23 mouse cellular contexts compared by ENCODE assay signal in genomic region chr14:61708331-61708730, GRCm38 (mm10).
DNase-seq lines count a peak whose midpoint lies in the region; ATAC-seq and TF ChIP-seq lines count a peak whose summit lies in the region.
"Had no signal": no experiment of that assay in that cellular context is flagged by ENCODE, and none has a peak within 500 bp of the region (broad histone marks: within the 10 kb centered on the region; RNA-seq: fewer than 3 reads in every experiment).

No protein-coding gene starts in this region.

- H3K36me3 ChIP-seq in embryonic facial prominence, embryonic 14.5 days (ENCODE audit: control insufficient read depth, insufficient read depth, low read length): no peaks in the 10 kb centered on the region
- H3K36me3 ChIP-seq in embryonic facial prominence, embryonic 10.5 days (replicated peaks): no peaks in the 10 kb centered on the region
- H3K36me3 ChIP-seq in heart, adult 2 months (ENCODE audit: control insufficient read depth, insufficient read depth, low read length): no peaks in the 10 kb centered on the region
- H3K36me3 ChIP-seq in limb, embryonic 14.5 days (ENCODE audit: control insufficient read depth, insufficient read depth, low read length): no peaks in the 10 kb centered on the region
- H3K36me3 ChIP-seq: embryonic facial prominence, embryonic 13.5 days; forebrain, embryonic 10.5 days; hindbrain, embryonic 12.5 days; hindbrain, embryonic 15.5 days had no signal

- H3K27ac ChIP-seq in embryonic facial prominence, embryonic 14.5 days (replicated peaks; ENCODE audit: low read depth, low read length): no peak overlapping the region
- H3K27ac ChIP-seq in embryonic facial prominence, embryonic 10.5 days (replicated peaks): no peak overlapping the region
- H3K27ac ChIP-seq in heart, adult 2 months: no peak overlapping the region
- H3K27ac ChIP-seq in limb, embryonic 14.5 days (replicated peaks; ENCODE audit: low read depth, low read length): peak overlapping the region; percentile 43; the same call in 1 of the 2 replicates
- H3K27ac ChIP-seq: embryonic facial prominence, embryonic 13.5 days; forebrain, embryonic 10.5 days; forebrain, embryonic 13.5 days; hindbrain, embryonic 12.5 days; hindbrain, embryonic 15.5 days had no signal

- H3K79me2 ChIP-seq in heart, adult 2 months (replicated peaks; ENCODE audit: control insufficient read depth, insufficient read depth, low read length): no peaks in the 10 kb centered on the region

- intact Hi-C loops in heart, adult 2 months (cut with DNase I): no loop called here

- no peak overlapping the region for H3K4me3 ChIP-seq in embryonic facial prominence, embryonic 14.5 days (ENCODE audit: low read depth, low read length)
- no peak overlapping the region for H3K4me3 ChIP-seq in embryonic facial prominence, embryonic 10.5 days
- H3K4me3 ChIP-seq in heart, adult 2 months: no peak overlapping the region
- H3K4me3 ChIP-seq in limb, embryonic 14.5 days (replicated peaks; ENCODE audit: low read length): no peak overlapping the region
- H3K4me3 ChIP-seq: embryonic facial prominence, embryonic 13.5 days; forebrain, embryonic 10.5 days; forebrain, embryonic 13.5 days; hindbrain, embryonic 12.5 days; hindbrain, embryonic 15.5 days had no signal

- no peak for TF ChIP-seq CTCF in heart, adult 2 months (IDR thresholded peaks at IDR 0.05)

- TF ChIP-seq EP300 in heart, adult 2 months (IDR thresholded peaks at IDR 0.05; ENCODE audit: insufficient read depth, low read depth, low read length): no peak

- peak; percentile 73 for DNase-seq in embryonic facial prominence, embryonic 14.5 days (ENCODE audit: low spot score)
- no peak for DNase-seq in embryonic facial prominence, embryonic 10.5 days (ENCODE audit: low spot score)
- DNase-seq in heart, adult 11 months: peak; percentile 29
- DNase-seq in heart, adult 2 months: no peak
- peak; percentile 6 for DNase-seq in 3T3-L1 (ENCODE audit: low read depth, low spot score)
- DNase-seq in limb, embryonic 14.5 days (ENCODE audit: low spot score): peak; percentile 70
- no peak for DNase-seq in thymus, postnatal 4 days
- DNase-seq: adrenal gland, adult 8-10 months; adrenal gland, postnatal 36 days; cerebellum, adult 11 months; cerebellum, adult 2 months; cerebellum, adult 9-11 months; cerebellum, postnatal 25 days; gastrocnemius, postnatal 25 days had no signal

- no peak for TF ChIP-seq POLR2A in heart, adult 2 months (IDR thresholded peaks at IDR 0.05; ENCODE audit: insufficient read depth, low read depth, low read length)
- TF ChIP-seq POLR2A in limb, embryonic 14.5 days (IDR thresholded peaks at IDR 0.05; ENCODE audit: borderline replicate concordance, extremely low read depth, insufficient read depth, insufficient read length): no peak

- H3K9ac ChIP-seq in embryonic facial prominence, embryonic 14.5 days (ENCODE audit: low read depth, low read length): no peak overlapping the region
- H3K9ac ChIP-seq in heart, adult 2 months (ENCODE audit: low read depth, low read length): no peak overlapping the region
- no peak overlapping the region for H3K9ac ChIP-seq in limb, embryonic 14.5 days (ENCODE audit: low read depth, low read length, severe bottlenecking)
- H3K9ac ChIP-seq: embryonic facial prominence, embryonic 13.5 days; forebrain, embryonic 13.5 days; hindbrain, embryonic 12.5 days; hindbrain, embryonic 15.5 days had no signal

- ATAC-seq in embryonic facial prominence, embryonic 14.5 days (ENCODE audit: low read depth): no peak
- peak; percentile 15; the same call in 1 of the 2 replicates for ATAC-seq in limb, embryonic 14.5 days (ENCODE audit: low FRiP score, low read depth)
- ATAC-seq: CD4-positive, CD25-positive, alpha-beta regulatory T cell, adult 4 months; forebrain, embryonic 13.5 days; forebrain, embryonic 16.5 days; intestine, postnatal 0 days had no signal

- H3K4me1 ChIP-seq in embryonic facial prominence, embryonic 14.5 days (ENCODE audit: control insufficient read depth, insufficient read depth, low read length): peaks cover 7% of the 10 kb centered on the region
- peaks cover 5% of the 10 kb centered on the region; the same call in 1 of the 2 replicates for H3K4me1 ChIP-seq in embryonic facial prominence, embryonic 10.5 days
- H3K4me1 ChIP-seq in heart, adult 2 months (ENCODE audit: control insufficient read depth, insufficient read depth, low read length): no peaks in the 10 kb centered on the region
- H3K4me1 ChIP-seq in limb, embryonic 14.5 days (ENCODE audit: control insufficient read depth, insufficient read depth, low read length): peaks cover 20% of the 10 kb centered on the region
- H3K4me1 ChIP-seq: hindbrain, embryonic 12.5 days had no signal

- 44% methylated on average over 6 of the region's 6 CpGs for WGBS in embryonic facial prominence, embryonic 14.5 days
- WGBS in embryonic facial prominence, embryonic 10.5 days: 86% methylated on average over 6 of the region's 6 CpGs
- 70% methylated on average over 6 of the region's 6 CpGs for WGBS in heart, adult 2 months
- WGBS in limb, embryonic 14.5 days: 17% methylated on average over 6 of the region's 6 CpGs

- no peaks in the 10 kb centered on the region for H3K9me3 ChIP-seq in embryonic facial prominence, embryonic 14.5 days (ENCODE audit: control insufficient read depth, low read length)
- H3K9me3 ChIP-seq in embryonic facial prominence, embryonic 10.5 days: no peaks in the 10 kb centered on the region
- H3K9me3 ChIP-seq in limb, embryonic 14.5 days (ENCODE audit: control insufficient read depth, low read length): no peaks in the 10 kb centered on the region
- H3K9me3 ChIP-seq: embryonic facial prominence, embryonic 13.5 days; forebrain, embryonic 10.5 days; forebrain, embryonic 13.5 days; hindbrain, embryonic 12.5 days; hindbrain, embryonic 15.5 days had no signal

- no peaks in the 10 kb centered on the region for H3K27me3 ChIP-seq in embryonic facial prominence, embryonic 14.5 days (replicated peaks; ENCODE audit: control insufficient read depth, insufficient read depth, low read length)
- H3K27me3 ChIP-seq in embryonic facial prominence, embryonic 10.5 days (replicated peaks; ENCODE audit: low read depth, poor library complexity, severe bottlenecking): no peaks in the 10 kb centered on the region
- H3K27me3 ChIP-seq in heart, adult 2 months (ENCODE audit: control insufficient read depth, insufficient read depth, low read length): no peaks in the 10 kb centered on the region
- no peaks in the 10 kb centered on the region for H3K27me3 ChIP-seq in limb, embryonic 14.5 days (ENCODE audit: control insufficient read depth, insufficient read depth, low read length)
- H3K27me3 ChIP-seq: embryonic facial prominence, embryonic 13.5 days; forebrain, embryonic 13.5 days; hindbrain, embryonic 12.5 days; hindbrain, embryonic 15.5 days had no signal

- H3K4me2 ChIP-seq in embryonic facial prominence, embryonic 14.5 days (ENCODE audit: low read depth, low read length): no peak overlapping the region
- H3K4me2 ChIP-seq in limb, embryonic 14.5 days (replicated peaks; ENCODE audit: low read depth, low read length, severe bottlenecking): no peak overlapping the region
- H3K4me2 ChIP-seq: embryonic facial prominence, embryonic 13.5 days; forebrain, embryonic 13.5 days; heart, embryonic 11.5 days; hindbrain, embryonic 12.5 days; hindbrain, embryonic 15.5 days had no signal

Comparison
In these comparisons a context has a peak if more than half of its experiments do, and no peak if none do; other contexts are left out.
1. DNase-seq: peak in embryonic facial prominence, embryonic 14.5 days (single experiment), heart, adult 11 months (single experiment), 3T3-L1 (single experiment) and limb, embryonic 14.5 days (single experiment); none in embryonic facial prominence, embryonic 10.5 days (single experiment), heart, adult 2 months (0 of 2) and thymus, postnatal 4 days (single experiment).